Mouse (Mus musculus) cerebral cortex, adult 2 months (tissue): ENCODE results near the gene Ube2g1.

Source experiments
- WGBS: fragments of 180-500 bp; shearing (Covaris S2); methylation state at CpG from one replicate; pipeline ENCODE4 v1.1.7; 2018; 5-methylcytosine and 5-hydroxymethylcytosine counted together

The Ube2g1 gene

GRCm38 (mm10) chr11:72606694-72607407 is at the start of gene Ube2g1:
TSS of gene Ube2g1 (plus strand) at chr11:72607283.
- 2% methylated on average over 52 of the region's 56 CpGs for WGBS

DNA sequence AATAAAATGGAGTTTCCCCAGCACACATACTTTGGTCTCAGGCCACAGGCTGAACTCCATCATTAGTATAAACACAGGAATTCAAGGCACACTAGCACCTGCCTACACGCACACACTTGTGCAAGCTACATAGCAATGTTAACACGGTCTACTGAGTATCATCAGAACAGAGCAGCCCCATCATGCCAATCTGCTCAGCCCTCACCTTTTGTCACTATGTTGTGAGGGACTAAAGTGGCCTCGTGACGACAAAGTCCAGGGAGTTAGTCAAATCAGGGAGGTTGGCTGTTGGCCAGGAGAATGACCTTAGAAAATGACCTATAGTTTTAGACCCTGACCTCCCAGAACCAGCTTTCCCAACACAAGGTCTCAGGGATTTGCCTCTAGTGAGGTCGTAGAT is 48.9 kb upstream of the Ube2g1 start:
- WGBS, result 77% methylated on average over 5 of the region's 5 CpGs

DNA sequence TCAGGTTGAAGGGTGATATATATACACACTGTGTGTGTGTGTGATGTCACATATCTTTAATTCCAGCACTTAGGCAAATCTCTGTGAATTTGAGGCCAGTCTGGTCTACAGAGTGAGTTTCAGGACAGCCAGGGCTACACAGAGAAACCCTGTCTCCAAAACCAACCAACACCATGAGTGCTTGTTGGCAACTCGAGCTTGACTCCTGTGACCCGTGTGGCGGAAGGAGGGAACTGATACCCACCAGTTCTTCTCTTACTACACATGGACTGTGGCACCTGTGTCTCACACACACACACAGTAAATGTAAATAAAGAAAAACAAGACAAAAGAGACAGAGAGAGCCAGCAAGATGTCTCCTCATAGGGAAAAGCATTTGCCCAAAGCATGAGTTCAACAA is 46.4 kb upstream of the Ube2g1 start:
- WGBS, result 88% methylated on average over 3 of the region's 3 CpGs

- 19% methylated on average over 6 of the region's 6 CpGs for WGBS
Observed at GRCm38 (mm10) chr11:72564232-72564807, 42.8 kb upstream of the Ube2g1 start.

GRCm38 (mm10) chr11:72566304-72566703 is 40.8 kb upstream of the Ube2g1 start:
- WGBS, result 66% methylated on average over 7 of the region's 7 CpGs

DNA sequence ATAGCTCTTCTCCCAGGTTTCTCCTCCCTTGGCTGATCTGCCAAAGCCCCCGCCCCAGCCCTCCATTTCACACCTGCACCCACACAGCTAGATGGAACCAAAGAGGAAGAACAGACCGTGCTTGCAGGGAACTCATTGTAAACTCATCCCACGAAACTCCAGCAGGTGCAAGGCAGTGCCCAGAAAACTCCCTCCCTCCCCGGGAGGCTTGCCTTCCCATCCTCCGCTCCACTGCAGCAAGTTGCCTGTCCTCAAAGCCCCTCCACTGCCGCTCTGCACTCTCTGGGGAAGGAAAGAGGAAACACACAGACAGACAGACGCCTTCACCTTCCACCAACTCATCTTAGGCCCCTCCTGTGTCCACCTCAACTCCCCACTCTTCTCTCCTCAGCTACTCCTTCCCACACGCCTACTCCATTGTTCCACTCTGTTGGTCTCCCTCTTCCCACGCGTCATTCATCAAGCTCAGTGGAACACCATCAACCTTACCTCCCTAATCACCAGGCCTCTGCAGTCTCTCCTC is 40.2 kb upstream of the Ube2g1 start:
- 31% methylated on average over 10 of the region's 10 CpGs for WGBS

GRCm38 (mm10) chr11:72569051-72569450 is 38.0 kb upstream of the Ube2g1 start:
- WGBS, result 69% methylated on average over 8 of the region's 8 CpGs

GRCm38 (mm10) chr11:72569671-72570318 is 37.3 kb upstream of the Ube2g1 start:
- 81% methylated on average over 11 of the region's 11 CpGs for WGBS

DNA sequence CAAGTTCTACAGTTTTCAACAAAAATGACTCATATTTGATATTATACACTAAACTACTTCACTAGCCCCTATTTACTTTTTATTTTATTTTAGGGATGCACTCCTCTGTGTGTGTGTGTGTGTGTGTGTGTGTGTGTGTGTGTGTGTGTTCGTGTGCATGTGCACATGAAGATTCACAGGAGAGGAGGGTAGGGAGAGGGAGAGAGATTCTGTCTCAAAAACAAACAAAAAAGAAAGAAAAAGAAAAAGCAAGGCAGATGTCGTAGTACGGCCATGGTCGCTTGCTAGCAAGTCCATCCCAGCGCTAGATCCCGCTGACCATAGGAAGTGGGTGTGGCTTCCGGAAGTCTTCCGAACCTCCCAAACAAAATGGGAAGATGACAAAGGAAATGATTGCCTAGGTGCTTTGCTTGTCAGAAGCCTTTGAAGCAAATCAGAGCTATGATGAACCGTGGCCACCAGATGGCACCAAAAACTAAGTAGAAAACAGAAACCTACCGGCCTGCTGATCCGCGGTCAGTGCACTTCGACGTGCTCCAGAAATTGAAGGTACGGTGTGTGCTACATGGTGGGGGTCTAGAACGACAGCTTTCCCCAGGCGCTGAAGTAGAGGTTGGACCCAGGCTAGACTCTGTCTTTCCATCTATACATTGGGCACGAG is 36.6 kb upstream of the Ube2g1 start:
- 4% methylated on average over 18 of the region's 18 CpGs for WGBS

DNA sequence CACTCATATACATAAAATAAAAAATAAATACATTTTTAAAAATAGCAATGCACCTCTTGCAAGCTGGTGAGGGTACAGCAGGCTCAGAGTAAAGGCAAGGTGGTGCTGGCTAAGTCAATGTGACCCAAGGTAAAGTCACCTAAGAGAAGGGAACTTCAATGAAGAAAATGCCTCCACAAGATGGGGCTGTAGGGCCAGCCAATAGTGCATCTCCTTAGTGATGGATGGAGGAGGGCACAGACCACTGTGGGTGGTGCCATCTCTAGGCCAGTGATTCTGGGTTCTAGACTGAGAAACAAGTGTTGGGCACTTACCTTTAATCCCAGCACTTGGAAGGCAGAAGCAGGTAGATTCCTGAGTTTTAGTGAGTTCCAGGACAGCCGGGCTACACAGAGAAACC is 33.3 kb upstream of the Ube2g1 start:
- WGBS, result 93% methylated on average over 1 of the region's 1 CpGs

GRCm38 (mm10) chr11:72576111-72576465 is 31.0 kb upstream of the Ube2g1 start:
- 41% methylated on average over 7 of the region's 7 CpGs for WGBS

DNA sequence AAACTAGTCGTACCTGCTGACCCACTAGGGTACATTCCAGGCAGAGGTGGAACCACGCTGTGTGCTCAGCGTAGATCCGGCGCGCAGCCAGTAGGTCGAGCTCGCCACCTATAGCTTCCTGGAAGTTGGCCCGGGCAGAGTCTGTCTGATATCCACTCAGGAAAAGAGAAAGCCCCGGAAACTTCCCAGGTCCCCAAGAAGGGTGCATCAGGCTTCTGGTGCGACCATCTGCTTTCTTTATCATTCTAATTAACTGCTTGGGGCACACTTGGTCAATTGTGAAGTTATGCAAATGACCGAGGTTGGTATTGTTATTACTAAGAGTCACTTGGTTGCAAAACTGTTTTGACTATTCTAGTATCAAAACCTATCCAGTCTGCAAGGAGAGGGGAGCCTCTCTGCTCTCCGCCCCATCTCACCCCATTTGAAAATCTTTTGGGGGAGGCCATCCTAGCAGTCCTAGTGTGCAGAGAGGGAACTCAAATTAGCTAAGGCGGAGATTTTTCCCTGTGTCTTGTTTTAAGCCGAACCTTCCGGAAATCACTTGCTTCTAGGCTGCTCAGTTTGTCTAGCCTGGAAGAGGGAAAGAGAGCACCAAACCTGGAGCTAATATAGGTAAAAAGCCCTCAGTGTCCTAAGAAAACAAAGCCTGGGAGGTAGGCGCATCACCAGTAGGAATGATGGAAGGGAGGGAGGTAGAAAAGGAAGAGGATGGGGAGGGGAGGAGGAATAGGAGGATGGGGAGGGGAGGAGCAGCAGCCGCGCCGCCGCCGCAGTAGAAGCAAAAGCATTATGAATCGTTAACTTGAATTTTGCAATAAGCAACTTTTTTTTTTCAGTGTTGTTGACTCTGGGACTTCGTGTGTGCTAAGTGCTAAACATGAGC is 30.4 kb upstream of the Ube2g1 start:
- WGBS, result 5% methylated on average over 24 of the region's 24 CpGs

- 79% methylated on average over 4 of the region's 4 CpGs for WGBS
Observed at GRCm38 (mm10) chr11:72578471-72578870, 28.6 kb upstream of the Ube2g1 start.

- WGBS, result 80% methylated on average over 8 of the region's 8 CpGs
Observed at GRCm38 (mm10) chr11:72581609-72582447, 25.3 kb upstream of the Ube2g1 start.

GRCm38 (mm10) chr11:72582448-72582705 is 24.7 kb upstream of the Ube2g1 start:
- WGBS, result 88% methylated on average over 3 of the region's 3 CpGs

DNA sequence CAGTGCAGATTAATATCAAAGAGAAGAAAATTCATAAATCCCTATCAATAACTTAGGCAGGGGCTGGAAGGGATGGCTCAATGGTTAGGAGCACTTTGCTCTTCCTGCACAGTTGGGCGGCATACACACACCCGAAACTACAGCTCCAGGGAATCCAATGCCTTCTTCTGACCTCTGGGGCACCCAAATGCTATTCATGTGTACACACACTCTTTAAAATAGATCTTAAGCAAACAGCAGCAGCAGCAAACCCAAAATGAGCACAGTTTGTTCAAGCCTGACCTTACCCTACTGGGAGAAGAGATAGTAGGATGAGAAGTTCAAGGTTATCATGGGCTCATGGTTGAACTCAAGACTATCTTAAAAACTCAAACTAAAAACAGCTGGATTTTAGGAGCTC is 24.0 kb upstream of the Ube2g1 start:
- 91% methylated on average over 2 of the region's 2 CpGs for whole genome bisulfite sequencing

DNA sequence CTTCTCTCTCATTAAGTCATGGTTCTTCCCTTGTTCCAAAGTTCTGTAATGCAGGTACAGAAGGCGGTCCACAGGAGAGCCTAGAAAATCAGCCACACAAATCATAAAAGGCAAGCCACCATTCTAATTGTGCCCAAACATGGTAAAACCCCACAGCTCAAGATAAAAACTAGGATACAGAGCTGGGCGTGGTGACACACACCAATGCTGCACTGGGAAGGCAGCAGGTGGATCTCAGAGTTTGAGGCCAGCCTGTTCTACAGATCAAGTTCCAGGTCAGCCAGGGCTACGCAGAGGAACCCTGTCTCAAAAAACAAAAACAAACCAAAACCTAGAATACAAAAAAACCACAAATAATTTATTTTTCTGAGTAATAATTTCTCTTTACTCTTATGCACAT is 20.5 kb upstream of the Ube2g1 start:
- 99% methylated on average over 3 of the region's 3 CpGs for WGBS

DNA sequence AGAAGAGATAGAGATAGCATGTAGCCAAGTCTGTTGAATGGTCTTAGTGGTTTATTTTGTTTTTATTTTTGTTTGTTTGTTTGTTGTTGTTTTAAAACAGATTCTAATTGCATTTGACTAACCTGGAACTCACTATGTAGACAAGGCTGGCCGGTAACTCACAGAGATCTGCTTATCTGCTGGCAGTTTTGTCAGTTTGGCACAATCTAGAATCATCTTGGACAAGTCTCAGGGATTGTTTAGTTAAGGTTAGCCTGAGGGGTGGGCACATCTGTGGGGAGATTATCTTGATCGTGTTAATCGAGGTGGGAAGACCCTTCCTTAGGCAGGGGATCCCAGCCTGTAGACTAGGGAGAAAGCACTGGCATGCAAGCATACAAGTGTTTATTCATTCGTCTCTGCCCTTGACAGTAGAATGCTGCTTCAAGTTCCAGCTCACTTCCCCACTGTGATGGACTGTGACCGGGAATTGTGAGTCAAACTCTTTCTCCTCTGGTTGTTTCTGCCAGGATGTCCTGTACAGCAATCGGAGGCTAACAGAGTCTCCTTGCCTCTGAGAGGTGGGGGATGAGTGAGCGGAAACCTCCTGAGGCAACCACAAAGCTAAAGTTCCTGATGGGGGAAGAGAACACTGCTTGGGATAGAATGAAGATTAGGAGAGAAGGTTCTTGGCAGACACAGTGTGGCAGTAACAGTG is 19.4 kb upstream of the Ube2g1 start:
- 59% methylated on average over 7 of the region's 7 CpGs for WGBS

DNA sequence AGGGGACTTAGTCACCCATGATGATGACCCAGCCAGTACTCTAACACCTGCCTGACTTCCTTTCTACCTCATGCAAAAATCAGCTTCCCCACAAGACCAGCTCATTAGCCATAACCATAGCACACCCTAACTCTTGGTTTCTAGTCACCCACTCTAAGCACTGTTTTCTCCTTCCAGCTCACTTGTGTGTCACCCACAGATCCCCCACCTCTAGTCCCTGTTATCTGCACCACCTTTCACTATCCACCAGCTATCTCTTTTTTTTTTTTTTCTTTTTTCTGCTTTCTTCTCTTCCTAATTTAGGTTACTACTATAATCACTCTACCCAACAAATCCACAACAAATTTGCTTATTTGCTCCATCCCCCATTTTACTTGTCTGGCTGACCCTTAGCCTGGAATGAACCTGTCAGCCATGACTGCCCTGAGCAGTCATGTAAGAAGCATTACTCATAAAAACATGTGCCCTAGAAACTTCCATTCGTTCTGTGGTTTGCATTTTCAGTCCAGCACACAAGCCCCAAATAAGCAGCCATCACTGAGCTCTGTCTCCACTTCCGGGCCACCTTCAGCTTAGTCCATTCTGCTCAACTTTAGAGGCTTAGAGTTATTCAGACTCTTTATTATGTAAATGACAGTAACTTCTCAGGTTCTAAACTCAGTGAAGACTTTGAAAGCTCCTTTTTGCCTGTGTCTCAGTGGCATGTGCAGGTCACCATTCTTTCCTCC is 11.9 kb upstream of the Ube2g1 start:
- whole genome bisulfite sequencing, result 70% methylated on average over 2 of the region's 2 CpGs

DNA sequence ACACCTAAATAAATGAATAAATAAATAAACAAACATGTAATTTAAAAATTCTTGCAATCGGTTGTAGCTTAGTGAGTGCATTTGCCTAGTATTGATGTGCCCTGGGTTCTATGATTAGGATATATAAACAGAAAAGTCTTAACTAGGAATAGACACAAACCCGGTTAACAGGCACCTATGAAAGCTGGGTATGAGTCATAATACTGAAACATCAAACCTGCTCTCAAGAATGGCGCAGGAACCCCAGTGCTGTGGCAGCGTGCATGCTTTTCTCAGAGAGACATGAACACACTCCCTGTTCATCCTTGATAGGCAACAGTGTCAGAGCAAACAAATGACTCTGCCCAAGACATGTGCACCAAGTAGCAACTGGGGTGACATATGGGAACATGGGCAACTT is 9.3 kb upstream of the Ube2g1 start:
- 88% methylated on average over 4 of the region's 4 CpGs for WGBS
